16 mouse cellular contexts compared by ENCODE assay signal in genomic region chr1:74337241-74337771, GRCm38 (mm10). TPM values are rescaled to one million over a fixed set of nuclear protein-coding genes. Genes with fewer than 3 reads are reported as not detected.
DNase-seq lines count a peak whose midpoint lies in the region; ATAC-seq and TF ChIP-seq lines count a peak whose summit lies in the region.
"Had no signal": no experiment of that assay in that cellular context is flagged by ENCODE, and none has a peak within 500 bp of the region (broad histone marks: within the 10 kb centered on the region; RNA-seq: fewer than 3 reads in every experiment).

No protein-coding gene starts in this region.

- no peak for TF ChIP-seq EP300 in ES-Bruce4 (IDR thresholded peaks at IDR 0.05; ENCODE audit: insufficient read depth, low read depth, low read length)

- peaks cover 17 to 35% of the 10 kb centered on the region in 2 experiments for H3K4me1 ChIP-seq in heart, embryonic 14.5 days (ENCODE audit: control insufficient read depth in 2 of 2, insufficient read depth in 2 of 2, low read length in 2 of 2)
- peaks cover 15% of the 10 kb centered on the region for H3K4me1 ChIP-seq in heart, embryonic 11.5 days (ENCODE audit: control insufficient read depth, insufficient read depth, low read length)
- peaks cover 14% of the 10 kb centered on the region for H3K4me1 ChIP-seq in ES-Bruce4 (ENCODE audit: control insufficient read depth, insufficient read depth, low read length)
- H3K4me1 ChIP-seq in heart, embryonic 16.5 days (ENCODE audit: control insufficient read depth, insufficient read depth, low read length): peaks cover 34% of the 10 kb centered on the region

- peak; percentile 31 to 44 for DNase-seq in cerebellum, adult 18-20 months
- DNase-seq in cerebellum, postnatal 4 days (ENCODE audit: low spot score in 2 of 2): no peak
- DNase-seq in kidney, postnatal 36 days: no peak
- DNase-seq: adrenal gland, adult 2 months; embryo, embryonic 11 days; thymus, postnatal 36 days had no signal

- H3K27me3 ChIP-seq in heart, embryonic 14.5 days (ENCODE audit: control insufficient read depth, insufficient read depth, low read length): no peaks in the 10 kb centered on the region
- no peaks in the 10 kb centered on the region for H3K27me3 ChIP-seq in heart, embryonic 11.5 days (ENCODE audit: control insufficient read depth, insufficient read depth, low read length)
- no peaks in the 10 kb centered on the region for H3K27me3 ChIP-seq in ES-Bruce4 (ENCODE audit: control insufficient read depth, insufficient read depth, low read length, poor library complexity, severe bottlenecking)
- H3K27me3 ChIP-seq in heart, embryonic 16.5 days (ENCODE audit: control insufficient read depth, insufficient read depth, low read length): no peaks in the 10 kb centered on the region
- H3K27me3 ChIP-seq: forebrain, embryonic 15.5 days; kidney, embryonic 15.5 days had no signal

- TF ChIP-seq CTCF in ES-Bruce4 (IDR thresholded peaks at IDR 0.05; ENCODE audit: low read depth, low read length): no peak

- H3K27ac ChIP-seq in heart, embryonic 14.5 days (replicated peaks in 1 of 2; ENCODE audit: control insufficient read depth in 1 of 2, insufficient read depth in 1 of 2, low read depth in 2 of 2, low read length in 2 of 2): peak overlapping the region; percentile 55 to 75
- no peak overlapping the region for H3K27ac ChIP-seq in heart, embryonic 11.5 days (ENCODE audit: low read depth, low read length)
- H3K27ac ChIP-seq in ES-Bruce4 (ENCODE audit: insufficient read depth, low read length): peak overlapping the region; percentile 23; the same call in 1 of the 2 replicates
- H3K27ac ChIP-seq in heart, embryonic 16.5 days (ENCODE audit: low read length): peak overlapping the region; percentile 82
- H3K27ac ChIP-seq: forebrain, embryonic 15.5 days; kidney, embryonic 15.5 days; layer of hippocampus, adult 2 months had no signal

- no peak overlapping the region for H3K4me3 ChIP-seq in heart, embryonic 14.5 days (ENCODE audit: control insufficient read depth in 1 of 2, insufficient read depth in 1 of 2, low read depth in 1 of 2, low read length in 2 of 2)
- no peak overlapping the region for H3K4me3 ChIP-seq in heart, embryonic 11.5 days (ENCODE audit: low read depth, low read length)
- H3K4me3 ChIP-seq in ES-Bruce4 (ENCODE audit: low read depth, low read length): no peak overlapping the region
- no peak overlapping the region for H3K4me3 ChIP-seq in heart, embryonic 16.5 days (ENCODE audit: low read length)
- H3K4me3 ChIP-seq: forebrain, embryonic 15.5 days; kidney, embryonic 15.5 days; layer of hippocampus, adult 2 months; midbrain, embryonic 10.5 days had no signal

- ATAC-seq in heart, embryonic 14.5 days (ENCODE audit: insufficient number of reproducible peaks, insufficient read depth, low FRiP score, low read depth): no peak
- ATAC-seq in heart, embryonic 11.5 days (replicated peaks; ENCODE audit: insufficient number of reproducible peaks, low FRiP score, low TSS enrichment): no peak
- no peak for ATAC-seq in heart, embryonic 16.5 days (replicated peaks; ENCODE audit: extremely low read depth, insufficient read depth, low FRiP score)
- ATAC-seq: forebrain, embryonic 15.5 days; inflammation-experienced regulatory T-cells, adult 6 months had no signal

- no peaks in the 10 kb centered on the region for H3K9me3 ChIP-seq in heart, embryonic 14.5 days (ENCODE audit: control insufficient read depth, low read length)
- no peaks in the 10 kb centered on the region for H3K9me3 ChIP-seq in heart, embryonic 11.5 days (replicated peaks; ENCODE audit: control insufficient read depth, low read length)
- H3K9me3 ChIP-seq in ES-Bruce4 (replicated peaks; ENCODE audit: control insufficient read depth, insufficient read depth, low read length, poor library complexity, severe bottlenecking): no peaks in the 10 kb centered on the region
- H3K9me3 ChIP-seq in heart, embryonic 16.5 days (replicated peaks; ENCODE audit: control insufficient read depth, low read length): no peaks in the 10 kb centered on the region
- H3K9me3 ChIP-seq: forebrain, embryonic 15.5 days; G1E; kidney, embryonic 15.5 days; midbrain, embryonic 10.5 days had no signal

- 54% methylated on average over 3 of the region's 3 CpGs for WGBS in heart, embryonic 14.5 days
- 64% methylated on average over 3 of the region's 3 CpGs for WGBS in heart, embryonic 11.5 days (ENCODE audit: insufficient replicate concordance)
- WGBS in heart, embryonic 16.5 days: 65% methylated on average over 3 of the region's 3 CpGs

- H3K9ac ChIP-seq in heart, embryonic 14.5 days (ENCODE audit: low read length): peak overlapping the region; percentile 11; the same call in 1 of the 2 replicates
- H3K9ac ChIP-seq in heart, embryonic 11.5 days (ENCODE audit: low read depth, low read length): no peak overlapping the region
- no peak overlapping the region for H3K9ac ChIP-seq in ES-Bruce4 (ENCODE audit: low read depth, poor library complexity, severe bottlenecking)
- H3K9ac ChIP-seq in heart, embryonic 16.5 days (ENCODE audit: low read length): peak overlapping the region; percentile 30; the same call in 1 of the 2 replicates
- H3K9ac ChIP-seq: forebrain, embryonic 15.5 days; kidney, embryonic 15.5 days had no signal

- H3K4me2 ChIP-seq in heart, embryonic 14.5 days (ENCODE audit: low read length): no peak overlapping the region
- H3K4me2 ChIP-seq in heart, embryonic 11.5 days: no peak overlapping the region
- no peak overlapping the region for H3K4me2 ChIP-seq in heart, embryonic 16.5 days (ENCODE audit: low read depth, low read length)
- H3K4me2 ChIP-seq: forebrain, embryonic 15.5 days; kidney, embryonic 15.5 days had no signal

- no peak for TF ChIP-seq POLR2A in ES-Bruce4 (IDR thresholded peaks at IDR 0.05; ENCODE audit: insufficient read depth, low read length)

- H3K36me3 ChIP-seq in heart, embryonic 14.5 days (ENCODE audit: control insufficient read depth, insufficient read depth, low read length): no peaks in the 10 kb centered on the region
- H3K36me3 ChIP-seq in heart, embryonic 11.5 days (ENCODE audit: control insufficient read depth, insufficient read depth, low read length): no peaks in the 10 kb centered on the region
- H3K36me3 ChIP-seq in ES-Bruce4 (ENCODE audit: control insufficient read depth, insufficient read depth, low read length, poor library complexity, severe bottlenecking): no peaks in the 10 kb centered on the region
- H3K36me3 ChIP-seq in heart, embryonic 16.5 days (ENCODE audit: control insufficient read depth, insufficient read depth): no peaks in the 10 kb centered on the region
- H3K36me3 ChIP-seq: forebrain, embryonic 15.5 days; G1E; kidney, embryonic 15.5 days; midbrain, embryonic 10.5 days had no signal

RNA-seq across cellular contexts. Expression of gene Catip, which starts 24.6 kb away (rescaled TPM):
- 0.34 and 0.55 TPM in 2 replicates for polyA plus RNA-seq in heart, embryonic 14.5 days (2014; fragmentation: Nextera tagmentation; extraction: Ambion mirVana)
- polyA plus RNA-seq in heart, embryonic 11.5 days (2014; fragmentation: Nextera tagmentation; extraction: Ambion mirVana): 0.17 and 0.59 TPM in 2 replicates
- 0.75 TPM in 1 of 2 replicates, not detected in the other for polyA plus RNA-seq in ES-Bruce4 (2011; ENCODE audit: insufficient read depth, insufficient read length, low read depth, missing spikeins)
- polyA plus RNA-seq in heart, embryonic 16.5 days (2015; fragmentation: Nextera tagmentation; extraction: Ambion mirVana): 0.62 and 1.1 TPM in 2 replicates
- polyA plus RNA-seq: G1E; inflammation-experienced regulatory T-cells, adult 6 months had no signal

RNA-seq across cellular contexts. Expression of gene Tmbim1, which starts 31.9 kb away (rescaled TPM):
- 39.1 and 40.5 TPM in 2 replicates for polyA plus RNA-seq in heart, embryonic 14.5 days (2014; fragmentation: Nextera tagmentation; extraction: Ambion mirVana)
- 29.2 and 37.1 TPM in 2 replicates for polyA plus RNA-seq in heart, embryonic 11.5 days (2014; fragmentation: Nextera tagmentation; extraction: Ambion mirVana)
- polyA plus RNA-seq in ES-Bruce4 (2011; ENCODE audit: insufficient read depth, insufficient read length, low read depth, missing spikeins): 58.8 and 62.2 TPM in 2 replicates
- 51.2 and 51.4 TPM in 2 replicates for polyA plus RNA-seq in heart, embryonic 16.5 days (2015; fragmentation: Nextera tagmentation; extraction: Ambion mirVana)

RNA-seq across cellular contexts. Expression of gene Slc11a1, which starts 37.7 kb away (rescaled TPM):
- polyA plus RNA-seq in heart, embryonic 14.5 days (2014; fragmentation: Nextera tagmentation; extraction: Ambion mirVana): 4.4 and 4.9 TPM in 2 replicates
- 1.1 TPM in 2 replicates for polyA plus RNA-seq in heart, embryonic 11.5 days (2014; fragmentation: Nextera tagmentation; extraction: Ambion mirVana)
- polyA plus RNA-seq in ES-Bruce4 (2011; ENCODE audit: insufficient read depth, insufficient read length, low read depth, missing spikeins): 0.94 and 1.5 TPM in 2 replicates
- polyA plus RNA-seq in heart, embryonic 16.5 days (2015; fragmentation: Nextera tagmentation; extraction: Ambion mirVana): 3.4 and 4.3 TPM in 2 replicates
- polyA plus RNA-seq: G1E had no signal

RNA-seq across cellular contexts. Expression of gene Pnkd, which starts 52.6 kb away (rescaled TPM):
- 320 and 338 TPM in 2 replicates for polyA plus RNA-seq in heart, embryonic 14.5 days (2014; fragmentation: Nextera tagmentation; extraction: Ambion mirVana)
- 225 and 231 TPM in 2 replicates for polyA plus RNA-seq in heart, embryonic 11.5 days (2014; fragmentation: Nextera tagmentation; extraction: Ambion mirVana)
- polyA plus RNA-seq in ES-Bruce4 (2011; ENCODE audit: insufficient read depth, insufficient read length, low read depth, missing spikeins): 40.9 and 43.6 TPM in 2 replicates
- polyA plus RNA-seq in heart, embryonic 16.5 days (2015; fragmentation: Nextera tagmentation; extraction: Ambion mirVana): 314 and 324 TPM in 2 replicates

RNA-seq across cellular contexts. Expression of gene Aamp, which starts 52.8 kb away (rescaled TPM):
- polyA plus RNA-seq in heart, embryonic 14.5 days (2014; fragmentation: Nextera tagmentation; extraction: Ambion mirVana): 180 and 187 TPM in 2 replicates
- polyA plus RNA-seq in heart, embryonic 11.5 days (2014; fragmentation: Nextera tagmentation; extraction: Ambion mirVana): 173 and 193 TPM in 2 replicates
- polyA plus RNA-seq in ES-Bruce4 (2011; ENCODE audit: insufficient read depth, insufficient read length, low read depth, missing spikeins): 96.3 and 103 TPM in 2 replicates
- polyA plus RNA-seq in heart, embryonic 16.5 days (2015; fragmentation: Nextera tagmentation; extraction: Ambion mirVana): 214 and 223 TPM in 2 replicates

Comparison
In these comparisons a context has a peak if more than half of its experiments do, and no peak if none do; other contexts are left out.
1. DNase-seq: peak in cerebellum, adult 18-20 months (2 of 2); none in cerebellum, postnatal 4 days (0 of 2) and kidney, postnatal 36 days (0 of 2).
2. H3K9ac ChIP-seq: peak in heart, embryonic 14.5 days (single experiment) and heart, embryonic 16.5 days (single experiment); none in heart, embryonic 11.5 days (single experiment) and ES-Bruce4 (single experiment).